Mouse (Mus musculus) liver, embryonic 14 days (tissue): Measurements from ENCODE around the gene Lrrn4cl. TPM values are rescaled to one million over a fixed set of nuclear protein-coding genes. Genes with fewer than 3 reads are reported as not detected.

ENCODE experiments used
- polyA plus RNA-seq: library from polyadenylated mRNA; depleted of rRNA; stranded (reverse); fragments of >200 nt; gene quantifications from 2 replicates; pipeline ENCODE4 v1.2.3, GENCODE M21; 2012; rRNA removed

Gene Lrrn4cl
- polyA plus RNA-seq, 1 experiment: 0.12 TPM

Other genes starting within 250 kb of the Lrrn4cl start
- gene Slc22a6, start 232.7 kb upstream of the Lrrn4cl start, polyA plus RNA-seq: not detected in 2 replicates
- gene Chrm1, start 187.0 kb upstream of the Lrrn4cl start, polyA plus RNA-seq: not detected in 2 replicates
- gene Slc3a2, start 127.4 kb upstream of the Lrrn4cl start, polyA plus RNA-seq: 81.8 and 84.2 TPM in 2 replicates
- gene Wdr74, start 114.9 kb upstream of the Lrrn4cl start, polyA plus RNA-seq: 32.2 and 39.3 TPM in 2 replicates
- gene 1700092M07Rik, start 110.0 kb upstream of the Lrrn4cl start, polyA plus RNA-seq: 0.75 and 1.0 TPM in 2 replicates
- 31.7 and 36.3 TPM in 2 replicates for gene Stx5a, start 109.4 kb upstream of the Lrrn4cl start, polyA plus RNA-seq
- 85.1 and 95.1 TPM in 2 replicates for gene Nxf1, start 93.7 kb upstream of the Lrrn4cl start, polyA plus RNA-seq
- gene Tmem223, start 79.8 kb upstream of the Lrrn4cl start, polyA plus RNA-seq: 33.9 and 43.4 TPM in 2 replicates
- 51.7 and 63.6 TPM in 2 replicates for gene Tmem179b, start 76.3 kb upstream of the Lrrn4cl start, polyA plus RNA-seq
- 7.1 and 8.8 TPM in 2 replicates for gene Taf6l, start 64.4 kb upstream of the Lrrn4cl start, polyA plus RNA-seq
- 57.0 and 60.6 TPM in 2 replicates for gene Polr2g, start 52.2 kb upstream of the Lrrn4cl start, polyA plus RNA-seq
- gene Zbtb3, start 48.2 kb upstream of the Lrrn4cl start, polyA plus RNA-seq: 0.74 and 1.0 TPM in 2 replicates
- 16.9 and 19.7 TPM in 2 replicates for gene Ttc9c, start 31.4 kb upstream of the Lrrn4cl start, polyA plus RNA-seq
- gene Hnrnpul2, start 30.8 kb upstream of the Lrrn4cl start, polyA plus RNA-seq: 42.8 and 44.0 TPM in 2 replicates
- gene AC129217.1, start 21.0 kb upstream of the Lrrn4cl start, polyA plus RNA-seq: 1.3 and 1.5 TPM in 2 replicates
- 15.4 and 21.0 TPM in 2 replicates for gene Bscl2, start 13.3 kb upstream of the Lrrn4cl start, polyA plus RNA-seq
- 0.01 and 0.05 TPM in 2 replicates for gene Gng3, start 11.6 kb upstream of the Lrrn4cl start, polyA plus RNA-seq
- gene Ubxn1, start 20.7 kb downstream of the Lrrn4cl start, polyA plus RNA-seq: 66.5 and 70.7 TPM in 2 replicates
- 24.0 and 25.5 TPM in 2 replicates for gene Uqcc3, start 30.2 kb downstream of the Lrrn4cl start, polyA plus RNA-seq
- 3.7 and 4.3 TPM in 2 replicates for gene Lbhd1, start 33.0 kb downstream of the Lrrn4cl start, polyA plus RNA-seq
- not detected in 2 replicates for gene Gm49403, start 33.2 kb downstream of the Lrrn4cl start, polyA plus RNA-seq
- gene 1810009A15Rik, start 38.1 kb downstream of the Lrrn4cl start, polyA plus RNA-seq: 56.4 and 61.7 TPM in 2 replicates
- 0.08 TPM in 1 of 2 replicates, not detected in the other for gene Gm49416, start 38.2 kb downstream of the Lrrn4cl start, polyA plus RNA-seq
- gene Ints5, start 42.2 kb downstream of the Lrrn4cl start, polyA plus RNA-seq: 10.3 and 12.8 TPM in 2 replicates
- 44.2 and 53.9 TPM in 2 replicates for gene Ganab, start 47.3 kb downstream of the Lrrn4cl start, polyA plus RNA-seq
- 22.5 and 27.4 TPM in 2 replicates for gene B3gat3, start 69.6 kb downstream of the Lrrn4cl start, polyA plus RNA-seq
- 1.9 and 2.8 TPM in 2 replicates for gene Rom1, start 78.6 kb downstream of the Lrrn4cl start, polyA plus RNA-seq
- gene Eml3, start 78.8 kb downstream of the Lrrn4cl start, polyA plus RNA-seq: 9.7 and 11.0 TPM in 2 replicates
- 20.0 and 28.3 TPM in 2 replicates for gene Mta2, start 91.1 kb downstream of the Lrrn4cl start, polyA plus RNA-seq
- 9.8 and 10.6 TPM in 2 replicates for gene Tut1, start 103.1 kb downstream of the Lrrn4cl start, polyA plus RNA-seq
- 194 and 208 TPM in 2 replicates for gene Eef1g, start 116.3 kb downstream of the Lrrn4cl start, polyA plus RNA-seq
- 0.90 and 1.2 TPM in 2 replicates for gene Ahnak, start 138.5 kb downstream of the Lrrn4cl start, polyA plus RNA-seq
- gene Scgb1a1, start 237.2 kb downstream of the Lrrn4cl start, polyA plus RNA-seq: not detected in 2 replicates